Mouse (Mus musculus) liver, postnatal 0 days (tissue): ENCODE results near the gene Exoc3l4. TPM values are rescaled to one million over a fixed set of nuclear protein-coding genes. Genes with fewer than 3 reads are reported as not detected.
A peak's percentile ranks its signal among the peaks of the same experiment; 100 is the strongest.

Experiments
- ATAC-seq: fragments of 200-750 bp; cut with Nextera tagmentation; 2 replicates; pipeline ENCODE4 v1.8.0; 2017; ENCODE audit warnings: mild to moderate bottlenecking, moderate library complexity
- DNase-seq: peaks from one replicate; pipeline ENCODE4 v3.0.0-alpha.2; 2016
- H3K27ac ChIP-seq: fragments of 300-500 bp; sonication (generic); 2 replicates; pipeline ENCODE4 v1.5.1; 2014; ENCODE audit warnings: antibody characterized with exemption, moderate library complexity, mild to moderate bottlenecking, low read depth
- H3K27me3 ChIP-seq: fragments of 300-500 bp; sonication (generic); 2 replicates; pipeline ENCODE4 v1.6.1; 2014; ENCODE audit warnings: low read length, control low read depth, mixed read lengths; ENCODE audit not compliant: insufficient read depth
- H3K36me3 ChIP-seq: fragments of 300-500 bp; sonication (generic); replicated peaks from 2 replicates; pipeline ENCODE4 v1.6.1; 2014; ENCODE audit warnings: mild to moderate bottlenecking, control low read depth, low read length, moderate library complexity, mixed read lengths; ENCODE audit not compliant: insufficient read depth
- H3K4me1 ChIP-seq: fragments of 300-500 bp; sonication (generic); 2 replicates; pipeline ENCODE4 v1.6.1; 2014; ENCODE audit warnings: antibody characterized with exemption, mild to moderate bottlenecking, control low read depth; ENCODE audit not compliant: insufficient read depth
- H3K4me2 ChIP-seq: fragments of 300-500 bp; sonication (generic); 2 replicates; pipeline ENCODE4 v1.6.1; 2014; ENCODE audit warnings: low read depth, mild to moderate bottlenecking, low read length, moderate library complexity, mixed read lengths
- H3K4me3 ChIP-seq: fragments of 300-500 bp; sonication (generic); 2 replicates; pipeline ENCODE4 v1.5.1; 2014; ENCODE audit warnings: low read depth, low read length
- H3K9ac ChIP-seq: fragments of 300-500 bp; sonication (generic); replicated peaks from 2 replicates; pipeline ENCODE4 v1.6.1; 2014; ENCODE audit warnings: mild to moderate bottlenecking, moderate library complexity
- H3K9me3 ChIP-seq: fragments of 300-500 bp; sonication (generic); 2 replicates; pipeline ENCODE4 v1.6.1; 2016; ENCODE audit warnings: mild to moderate bottlenecking, control low read depth, low read length, mixed read lengths
- CTCF ChIP-seq: sonication (generic); IDR thresholded peaks from 2 replicates; pipeline ENCODE4 v1.5.1; 2016; ENCODE audit warnings: antibody characterized with exemption, low read depth
- EP300 ChIP-seq: IDR thresholded peaks from 2 replicates; pipeline ENCODE4 v1.6.1; 2016; ENCODE audit warnings: antibody characterized with exemption, low read depth, mild to moderate bottlenecking
- WGBS: fragments of 180-500 bp; shearing (Covaris S2); extraction: QIAGEN DNeasy Blood & Tissue Kit; methylation state at CpG from one replicate; pipeline ENCODE4 v1.1.7; 2014; ENCODE audit not compliant: insufficient replicate concordance; 5-methylcytosine and 5-hydroxymethylcytosine counted together
- polyA plus RNA-seq: library from polyadenylated mRNA; unstranded; fragments of >200 nt; fragmentation: Nextera tagmentation; extraction: Ambion mirVana; gene quantifications from 2 replicates; pipeline ENCODE4 v1.2.1, GENCODE M21; 2015

Gene Exoc3l4
- polyA plus RNA-seq, 1 experiment from 2014 or later, result 13.7 TPM

DNA sequence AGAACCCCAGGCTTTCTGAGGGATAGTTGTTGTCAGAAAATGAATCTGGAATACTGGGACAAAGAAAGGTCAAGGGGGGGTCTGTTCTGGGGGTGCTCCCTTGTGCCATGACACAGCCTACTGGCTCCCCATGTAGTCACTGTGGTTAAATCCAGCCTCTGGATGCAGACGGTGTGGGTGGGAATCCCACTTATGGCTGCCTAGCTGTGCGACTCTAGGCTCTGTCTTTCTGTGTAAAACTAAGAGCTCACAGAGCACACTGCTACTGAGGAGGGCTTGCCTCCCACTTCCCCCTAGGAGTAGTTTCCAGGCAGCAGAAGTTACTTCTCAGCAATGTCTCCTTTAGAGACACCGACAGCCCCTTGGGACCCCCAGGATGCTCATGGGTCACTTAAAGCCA is 19.4 kb downstream of the Exoc3l4 start:
- DNase-seq (no peak), ATAC-seq (no peak)
- H3K27ac ChIP-seq, result peak overlapping the region; percentile 77
- TF ChIP-seq CTCF, result no peak
- TF ChIP-seq EP300, result no peak
- no peaks in the 10 kb centered on the region for H3K36me3 ChIP-seq
- WGBS, result 56% methylated on average over 3 of the region's 3 CpGs
- H3K9ac ChIP-seq, result no peak overlapping the region
- no peaks in the 10 kb centered on the region for H3K9me3 ChIP-seq
- no peaks in the 10 kb centered on the region for H3K27me3 ChIP-seq
- H3K4me2 ChIP-seq, result no peak overlapping the region; the same call in 1 of the 2 replicates
- no peak overlapping the region for H3K4me3 ChIP-seq
- peaks cover 76% of the 10 kb centered on the region for H3K4me1 ChIP-seq

DNA sequence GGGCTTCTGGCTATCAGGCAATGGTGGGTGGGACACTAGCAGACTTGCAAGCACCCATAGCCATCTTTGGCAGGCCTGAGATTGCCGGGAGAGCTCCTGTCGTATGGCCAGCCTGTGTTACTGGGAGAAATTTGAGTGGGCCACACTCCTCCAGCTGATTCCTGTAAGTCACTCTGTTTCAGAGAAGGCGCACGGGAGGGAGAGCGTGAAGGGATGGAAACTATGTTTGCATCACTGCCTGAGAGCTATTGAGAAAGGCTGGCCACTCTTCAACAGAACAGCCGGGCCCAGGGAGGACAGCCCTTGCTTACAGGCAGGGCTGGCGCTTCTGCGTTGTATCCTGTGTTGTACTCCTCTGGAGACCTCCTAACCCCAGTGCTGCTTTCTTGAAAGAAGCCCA is 19.8 kb downstream of the Exoc3l4 start:
- H3K36me3 ChIP-seq, result no peaks in the 10 kb centered on the region
- H3K9ac ChIP-seq, result no peak overlapping the region
- no peaks in the 10 kb centered on the region for H3K9me3 ChIP-seq
- WGBS, result 62% methylated on average over 8 of the region's 8 CpGs
- no peaks in the 10 kb centered on the region for H3K27me3 ChIP-seq
- no peak for TF ChIP-seq CTCF
- no peak for TF ChIP-seq EP300
- peak overlapping the region; percentile 77 for H3K27ac ChIP-seq
- peak overlapping the region; percentile 49; the same call in 1 of the 2 replicates for H3K4me2 ChIP-seq
- peaks cover 75% of the 10 kb centered on the region for H3K4me1 ChIP-seq
- DNase-seq, result no peak
- no peak overlapping the region for H3K4me3 ChIP-seq
- ATAC-seq, result no peak

DNA sequence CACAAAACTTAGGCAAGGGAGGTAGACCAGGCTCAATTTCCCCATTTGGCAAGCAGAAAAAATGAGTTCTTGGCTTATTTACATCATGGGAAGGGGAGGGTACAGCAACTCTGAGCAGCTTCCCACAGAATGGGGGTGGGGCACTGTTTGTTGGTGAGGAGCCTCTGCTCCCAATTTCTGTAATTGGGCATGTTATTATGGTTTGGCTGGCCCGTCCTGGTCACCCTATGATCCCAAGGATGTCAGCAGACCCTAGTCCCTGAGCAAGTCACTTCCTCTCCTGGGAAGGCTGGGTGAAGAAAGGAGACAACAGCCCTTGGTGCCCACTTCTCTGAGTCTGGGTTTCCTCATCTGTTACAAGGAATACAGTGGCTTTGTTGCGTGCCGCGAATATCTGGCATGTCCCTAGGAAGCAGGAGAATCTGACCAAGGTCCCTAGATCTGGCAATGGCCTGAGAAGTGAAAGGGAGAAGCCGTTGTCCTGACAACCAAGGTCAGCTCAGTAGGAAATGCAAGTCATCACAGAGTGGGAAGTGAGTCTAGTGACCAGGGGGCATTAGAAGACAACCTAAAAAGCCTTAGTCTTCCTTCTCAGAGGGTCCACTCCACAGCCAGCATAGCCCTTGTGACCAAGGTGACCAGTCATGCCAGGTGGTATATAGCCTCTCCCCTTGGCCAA is 20.5 kb downstream of the Exoc3l4 start:
- H3K4me3 ChIP-seq, result no peak overlapping the region
- peak overlapping the region; percentile 49; the same call in 1 of the 2 replicates for H3K4me2 ChIP-seq
- 27% methylated on average over 5 of the region's 5 CpGs for WGBS
- TF ChIP-seq EP300 (no peak), CTCF (no peak)
- no peaks in the 10 kb centered on the region for H3K9me3 ChIP-seq
- ATAC-seq (no peak), DNase-seq (no peak)
- peaks cover 80% of the 10 kb centered on the region for H3K4me1 ChIP-seq
- H3K36me3 ChIP-seq, result no peaks in the 10 kb centered on the region
- H3K9ac ChIP-seq, result no peak overlapping the region
- H3K27ac ChIP-seq, result peak overlapping the region; percentile 77
- no peaks in the 10 kb centered on the region for H3K27me3 ChIP-seq

DNA sequence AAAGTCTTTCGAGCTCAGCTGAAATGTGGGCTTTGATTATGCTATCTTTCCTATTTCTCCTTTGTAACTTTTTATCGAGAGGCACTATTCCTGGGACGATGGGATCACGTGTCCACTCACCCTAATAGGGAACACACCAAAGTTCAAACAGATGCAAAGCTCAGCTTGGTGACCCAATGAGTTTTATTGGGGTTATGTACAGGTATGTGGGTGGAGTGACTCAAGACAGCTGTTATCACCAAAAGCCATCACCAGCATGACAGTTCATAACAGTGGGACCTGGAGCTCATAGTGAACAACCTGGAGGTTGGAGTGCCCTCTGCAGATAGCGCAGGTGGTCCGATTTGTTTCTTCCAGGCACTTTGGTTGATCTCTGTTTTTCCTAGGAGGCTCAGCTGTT is 22.0 kb downstream of the Exoc3l4 start:
- TF ChIP-seq EP300 (no peak), CTCF (no peak)
- Histone ChIP-seq H3K36me3 (no peaks in the 10 kb centered on the region), H3K27ac (peak overlapping the region; percentile 7; the same call in 1 of the 2 replicates), H3K9ac (no peak overlapping the region), H3K27me3 (no peaks in the 10 kb centered on the region), H3K4me3 (no peak overlapping the region), H3K9me3 (no peaks in the 10 kb centered on the region), H3K4me1 (peaks cover 71% of the 10 kb centered on the region), H3K4me2 (no peak overlapping the region)
- no peak for DNase-seq
- ATAC-seq, result no peak
- WGBS, result 68% methylated on average over 6 of the region's 6 CpGs

DNA sequence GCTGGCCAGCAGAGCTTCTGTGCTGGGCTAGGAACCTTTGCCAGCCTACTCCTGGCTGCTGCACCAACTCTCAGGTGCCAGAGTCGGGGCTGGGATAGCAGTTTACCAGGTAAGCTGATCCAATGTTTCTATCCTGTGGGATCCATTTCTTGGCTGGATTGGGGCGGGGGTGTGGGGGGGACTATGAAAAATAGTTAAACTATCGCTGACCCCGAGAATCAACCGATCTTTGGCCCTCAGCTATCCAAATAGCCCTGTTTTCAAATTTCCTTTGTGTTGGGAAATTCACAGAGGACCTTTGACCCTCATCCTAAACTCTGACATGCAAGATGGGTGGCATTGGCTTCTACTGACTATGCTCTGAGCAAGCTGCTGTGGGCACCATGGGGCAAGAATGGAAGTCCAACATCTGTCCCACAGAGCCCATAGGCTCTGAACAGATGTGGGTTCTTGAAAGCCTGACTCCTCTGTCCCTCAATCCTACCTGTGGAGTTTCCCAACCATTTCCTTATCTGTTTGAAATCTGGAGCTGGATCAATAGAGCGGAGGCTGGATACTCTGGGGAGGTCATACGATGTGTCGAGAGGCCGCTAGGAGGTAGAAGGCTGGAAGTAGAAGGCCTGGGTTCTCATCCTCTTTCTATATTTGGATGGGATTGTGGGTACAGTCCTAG is 24.0 kb downstream of the Exoc3l4 start:
- H3K36me3 ChIP-seq, result peaks cover 15% of the 10 kb centered on the region
- peak; percentile 11; the same call in 1 of the 2 replicates for ATAC-seq
- WGBS, result 68% methylated on average over 9 of the region's 9 CpGs
- no peak for DNase-seq
- no peaks in the 10 kb centered on the region for H3K27me3 ChIP-seq
- peak overlapping the region; percentile 3; the same call in 1 of the 2 replicates for H3K4me2 ChIP-seq
- no peak overlapping the region for H3K4me3 ChIP-seq
- H3K27ac ChIP-seq, result peak overlapping the region; percentile 98
- H3K9ac ChIP-seq, result no peak overlapping the region
- H3K9me3 ChIP-seq, result no peaks in the 10 kb centered on the region
- peaks cover 70% of the 10 kb centered on the region for H3K4me1 ChIP-seq
- TF ChIP-seq EP300 (peak; percentile 49; the same call in 1 of the 2 replicates), CTCF (no peak)

DNA sequence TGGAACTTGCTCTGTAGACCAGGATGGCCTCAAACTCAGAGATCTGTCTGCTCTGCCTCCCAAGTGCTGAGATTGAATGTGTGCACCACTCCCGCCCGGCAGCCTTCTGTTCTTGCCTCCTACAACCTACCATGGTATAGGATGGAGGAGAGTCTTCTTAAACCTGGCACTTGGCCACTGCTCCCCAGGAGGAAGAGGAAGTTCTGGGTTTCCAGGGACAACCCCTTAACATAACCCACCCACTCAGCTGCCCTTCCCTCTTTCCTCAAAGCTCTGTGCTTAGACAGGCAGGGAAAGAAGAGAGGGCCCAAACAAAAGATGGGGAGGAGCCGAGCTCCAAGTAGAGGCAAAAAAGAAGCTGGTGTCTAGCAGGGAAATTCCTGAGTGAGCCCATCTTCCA is 24.7 kb downstream of the Exoc3l4 start:
- WGBS, result 62% methylated on average over 3 of the region's 3 CpGs
- no peak for DNase-seq
- peak overlapping the region; percentile 76 for H3K4me2 ChIP-seq

More for the DNA sequence above, 24.7 kb downstream of the Exoc3l4 start:
- Histone ChIP-seq H3K27ac (peak overlapping the region; percentile 98), H3K27me3 (no peaks in the 10 kb centered on the region), H3K36me3 (peaks cover 21% of the 10 kb centered on the region), H3K9ac (no peak overlapping the region), H3K4me3 (no peak overlapping the region), H3K9me3 (no peaks in the 10 kb centered on the region), H3K4me1 (peaks cover 70% of the 10 kb centered on the region)
- no peak for ATAC-seq
- TF ChIP-seq CTCF (no peak), EP300 (no peak)
